Mouse (Mus musculus) liver, embryonic 14.5 days (tissue): ENCODE results near the gene Sgcd.

Experiments used
- CTCF ChIP-seq: IDR thresholded peaks from 2 replicates; pipeline ENCODE4 v1.5.1; 2016; ENCODE audit warnings: antibody characterized with exemption, low read depth, control low read depth
- EP300 ChIP-seq: IDR thresholded peaks from 2 replicates; pipeline ENCODE4 v1.6.1; 2016; ENCODE audit warnings: antibody characterized with exemption, low read depth

DNA sequence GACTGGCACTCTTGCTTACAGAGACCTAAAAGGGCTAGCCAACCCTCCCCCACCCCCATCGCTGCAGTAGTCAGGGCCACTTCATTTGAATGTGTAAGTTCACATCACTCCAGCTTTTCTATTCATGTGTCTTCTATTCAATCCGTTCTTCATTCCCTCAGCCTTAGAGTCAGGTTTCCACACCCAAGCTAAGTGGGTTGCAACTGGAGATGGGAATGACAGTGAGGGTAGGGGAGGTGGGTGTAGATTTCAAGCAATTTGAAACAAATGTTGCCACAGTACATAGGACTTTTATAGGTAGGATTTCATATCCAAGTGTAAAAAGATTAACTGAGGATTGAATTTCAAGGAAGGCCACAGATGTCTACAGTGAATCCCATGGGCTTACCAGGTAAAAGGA is 870.9 kb downstream of the Sgcd start:
- no peak for TF ChIP-seq EP300
- TF ChIP-seq CTCF: no peak
